Mouse (Mus musculus) forebrain, embryonic 10.5 days (tissue): ENCODE results near the gene March8. TPM values are rescaled to one million over a fixed set of nuclear protein-coding genes. Genes with fewer than 3 reads are reported as not detected.

Source experiments
- DNase-seq: peaks from one replicate; pipeline ENCODE4 v3.0.0-alpha.2; 2017; ENCODE audit warnings: low spot score; ENCODE audit errors: extremely low spot score
- H3K27ac ChIP-seq: fragments of 300-500 bp; sonication (generic); 2 replicates; pipeline ENCODE4 v1.5.1; 2016; ENCODE audit warnings: mild to moderate bottlenecking
- H3K27me3 ChIP-seq: fragments of 300-500 bp; sonication (generic); 2 replicates; pipeline ENCODE4 v1.6.1; 2016; ENCODE audit warnings: mild to moderate bottlenecking; ENCODE audit not compliant: poor library complexity, severe bottlenecking
- H3K36me3 ChIP-seq: fragments of 300-500 bp; sonication (generic); replicated peaks from 2 replicates; pipeline ENCODE4 v1.6.1; 2016; ENCODE audit warnings: mild to moderate bottlenecking, moderate library complexity
- H3K4me1 ChIP-seq: fragments of 300-500 bp; sonication (generic); 2 replicates; pipeline ENCODE4 v1.6.1; 2016
- H3K4me3 ChIP-seq: fragments of 300-500 bp; sonication (generic); 2 replicates; pipeline ENCODE4 v1.5.1; 2016; ENCODE audit warnings: mild to moderate bottlenecking, moderate library complexity
- H3K9me3 ChIP-seq: fragments of 300-500 bp; sonication (generic); 2 replicates; pipeline ENCODE4 v1.6.1; 2016; ENCODE audit warnings: mild to moderate bottlenecking, moderate library complexity
- WGBS: fragments of 180-500 bp; shearing (Covaris S2); methylation state at CpG from one replicate; pipeline ENCODE4 v1.1.7; 2016; 5-methylcytosine and 5-hydroxymethylcytosine counted together
- polyA plus RNA-seq: library from polyadenylated mRNA; unstranded; fragments of >200 nt; fragmentation: Nextera tagmentation; extraction: Ambion mirVana; gene quantifications from 2 replicates; pipeline ENCODE4 v1.2.1, GENCODE M21; 2016

March8 gene
- 25.3 TPM in 2 replicates for polyA plus RNA-seq

DNA sequence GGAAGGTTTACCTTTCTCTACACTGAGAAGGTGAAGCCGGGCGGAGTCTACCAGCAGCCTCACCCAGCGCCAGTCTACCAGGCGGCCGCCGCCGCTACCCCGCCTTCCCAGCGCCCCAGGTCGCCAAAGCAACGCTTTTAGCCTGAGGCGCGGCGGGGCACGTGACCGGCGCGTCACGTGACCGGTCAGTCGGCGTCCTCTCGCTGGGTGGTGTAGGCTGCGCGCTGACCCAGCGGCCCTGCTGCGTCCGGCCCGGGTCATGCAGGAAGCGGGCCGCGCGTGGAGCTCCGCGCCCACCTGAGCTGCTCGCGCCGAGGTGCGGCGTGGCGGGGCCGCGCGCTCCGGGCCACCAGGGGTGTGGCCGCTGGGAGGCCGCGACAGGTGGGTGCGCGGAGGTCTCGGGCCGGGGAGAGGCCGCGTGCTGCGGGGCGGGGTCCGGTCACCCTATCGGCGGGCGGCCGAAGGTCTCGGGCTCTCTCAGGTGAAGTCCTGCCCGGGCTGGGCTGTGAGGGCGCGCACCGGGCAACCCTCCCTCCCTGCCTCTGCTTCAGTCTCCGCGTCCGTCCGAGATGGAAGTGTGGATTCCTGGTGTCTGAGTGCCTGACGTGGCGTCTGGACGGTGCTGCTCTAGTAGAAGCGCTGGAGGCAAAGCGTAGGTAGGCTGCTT is at the start of gene March8:
TSS of gene March8 (plus strand) at position 190 of the 667 bp plus-strand sequence.
- DNase-seq = peak; percentile 86
- peaks cover 13% of the 10 kb centered on the region for H3K4me1 ChIP-seq
- no peaks in the 10 kb centered on the region for H3K9me3 ChIP-seq
- H3K27me3 ChIP-seq = peaks cover 15% of the 10 kb centered on the region
- 0 out of 2 replicates have a peak, but pooled peaks cover 4% of the 10 kb centered on the region for H3K36me3 ChIP-seq
- peak within 1 kb of the TSS; percentile 92 for H3K27ac ChIP-seq
- peak within 1 kb of the TSS; percentile 95 for H3K4me3 ChIP-seq
- WGBS = under 1% methylated on average over 75 of the region's 75 CpGs

DNA sequence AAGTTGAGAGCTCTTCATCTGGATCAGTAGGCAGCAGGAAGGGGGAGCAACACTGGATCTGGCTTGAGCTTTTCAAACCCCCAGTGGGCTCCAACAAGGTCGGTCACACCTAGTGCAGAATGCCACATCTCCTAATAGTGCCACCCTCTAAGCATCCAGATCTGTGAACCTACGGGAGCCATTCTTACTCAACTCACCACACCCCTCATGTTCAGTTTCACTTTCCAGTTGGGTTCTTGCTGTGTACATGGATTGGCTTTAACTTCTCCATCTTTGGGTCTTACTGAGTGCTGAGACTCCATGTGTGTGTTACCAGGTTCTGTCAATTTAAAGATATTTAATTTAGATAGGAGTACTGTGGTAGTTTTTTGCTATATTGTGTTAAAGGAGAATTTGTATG is 26.4 kb upstream of the March8 start:
- no peak for DNase-seq
- no peak overlapping the region for H3K4me3 ChIP-seq
- 0 out of 2 replicates have a peak, but pooled peaks cover 4% of the 10 kb centered on the region for H3K4me1 ChIP-seq
- H3K9me3 ChIP-seq = no peaks in the 10 kb centered on the region
- WGBS = 98% methylated on average over 2 of the region's 2 CpGs
- no peak overlapping the region for H3K27ac ChIP-seq
- H3K27me3 ChIP-seq = no peaks in the 10 kb centered on the region
- H3K36me3 ChIP-seq = no peaks in the 10 kb centered on the region; the same call in 1 of the 2 replicates

DNA sequence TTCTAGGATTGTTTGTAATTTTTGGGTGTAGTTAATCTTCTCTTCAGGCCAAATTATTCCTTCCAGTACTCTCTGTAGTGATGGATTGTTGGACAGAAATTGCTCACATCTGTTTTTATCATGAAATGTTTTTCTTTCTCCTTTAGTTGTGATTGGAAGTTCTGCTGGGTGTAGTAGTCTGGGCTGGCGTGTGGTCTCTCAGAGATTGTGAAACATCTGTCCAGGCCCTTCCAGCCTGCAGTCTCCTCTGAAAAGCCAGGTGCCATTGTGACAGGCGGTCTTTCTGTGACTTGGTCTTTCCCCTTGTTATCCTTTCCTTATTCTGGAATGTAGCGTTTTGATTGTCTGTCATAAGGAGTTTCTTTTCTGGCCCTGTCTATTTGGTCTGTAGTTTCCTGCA is 18.6 kb upstream of the March8 start:
- 0 out of 2 replicates have a peak, but pooled peaks cover 4% of the 10 kb centered on the region for H3K4me1 ChIP-seq
- no peaks in the 10 kb centered on the region; the same call in 1 of the 2 replicates for H3K36me3 ChIP-seq
- H3K27me3 ChIP-seq = no peaks in the 10 kb centered on the region
- no peak for DNase-seq
- H3K4me3 ChIP-seq = no peak overlapping the region
- no peaks in the 10 kb centered on the region for H3K9me3 ChIP-seq
- no peak overlapping the region for H3K27ac ChIP-seq
- WGBS = 88% methylated on average over 3 of the region's 3 CpGs

DNA sequence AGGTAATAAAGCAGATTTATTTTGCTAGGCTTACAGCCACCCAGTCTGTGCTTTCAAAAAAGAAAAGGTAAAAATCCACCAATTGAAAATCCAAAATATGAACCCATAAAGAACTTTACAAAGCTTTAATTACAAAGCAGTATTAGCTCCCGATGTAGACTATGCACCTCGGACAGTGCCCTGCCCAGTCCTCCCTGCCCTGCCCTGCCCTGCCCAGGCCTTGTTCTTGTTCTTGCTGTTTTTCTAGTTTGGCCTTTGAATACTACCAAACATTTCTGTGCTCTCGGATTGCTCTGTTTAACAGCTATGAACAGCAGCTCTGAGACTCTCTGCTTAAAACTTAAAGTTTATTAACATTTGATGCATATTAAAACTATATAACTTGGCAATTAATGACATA is 11.2 kb upstream of the March8 start:
- 92% methylated on average over 3 of the region's 3 CpGs for WGBS
- no peaks in the 10 kb centered on the region for H3K36me3 ChIP-seq
- H3K27ac ChIP-seq = no peak overlapping the region

DNA sequence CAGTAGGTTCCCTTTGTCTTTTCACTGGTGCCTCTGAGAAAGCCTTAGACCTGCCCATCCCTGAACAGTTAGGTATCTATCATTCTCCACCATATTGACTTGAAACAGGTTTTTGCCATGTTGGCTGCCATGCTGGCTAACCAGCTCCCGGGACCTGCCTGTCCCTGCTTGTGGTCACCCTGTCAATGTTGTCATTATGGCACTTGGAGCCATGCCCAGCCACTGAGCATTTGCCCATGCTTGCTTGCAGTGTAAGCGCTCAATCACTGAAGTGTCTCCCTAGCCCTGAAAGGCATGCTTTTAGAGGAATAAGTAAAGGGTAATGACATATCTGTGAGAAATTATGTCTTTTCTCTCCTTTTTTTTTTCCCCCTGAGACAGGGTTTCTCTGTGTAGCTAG is 6.4 kb upstream of the March8 start:
- Histone ChIP-seq H3K27ac (no peak overlapping the region), H3K4me3 (no peak overlapping the region), H3K27me3 (peaks cover 7% of the 10 kb centered on the region), H3K9me3 (no peaks in the 10 kb centered on the region), H3K4me1 (no peaks in the 10 kb centered on the region), H3K36me3 (no peaks in the 10 kb centered on the region)
- DNase-seq = no peak
- 95% methylated on average over 2 of the region's 2 CpGs for WGBS

More for the DNA sequence above, 11.2 kb upstream of the March8 start:
- DNase-seq = no peak
- Histone ChIP-seq H3K9me3 (no peaks in the 10 kb centered on the region), H3K4me1 (no peaks in the 10 kb centered on the region), H3K27me3 (no peaks in the 10 kb centered on the region), H3K4me3 (no peak overlapping the region)

DNA sequence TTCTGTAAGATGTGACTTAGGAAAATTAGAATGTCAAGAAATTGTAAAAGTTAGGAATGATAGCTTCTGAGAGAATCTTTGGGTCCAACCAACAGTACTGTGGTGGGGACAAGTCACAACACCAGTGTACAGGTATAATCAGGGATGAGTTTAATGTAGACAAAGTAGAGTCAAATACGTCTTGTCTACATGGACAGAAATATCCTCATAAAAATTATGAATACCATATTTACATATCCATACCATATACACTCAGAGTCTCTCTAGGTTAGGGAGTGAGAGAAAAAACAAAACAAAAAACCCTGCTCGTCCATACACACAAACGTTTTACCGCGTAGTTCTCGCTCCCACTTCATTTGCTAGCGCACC is 374 bp upstream of the March8 start:
- WGBS = 3% methylated on average over 7 of the region's 7 CpGs
- Histone ChIP-seq H3K9me3 (no peaks in the 10 kb centered on the region), H3K27ac (peak overlapping the region; percentile 92), H3K36me3 (0 out of 2 replicates have a peak, but pooled peaks cover 4% of the 10 kb centered on the region), H3K4me1 (peaks cover 13% of the 10 kb centered on the region), H3K27me3 (peaks cover 15% of the 10 kb centered on the region), H3K4me3 (peak overlapping the region; percentile 95)
- no peak for DNase-seq

DNA sequence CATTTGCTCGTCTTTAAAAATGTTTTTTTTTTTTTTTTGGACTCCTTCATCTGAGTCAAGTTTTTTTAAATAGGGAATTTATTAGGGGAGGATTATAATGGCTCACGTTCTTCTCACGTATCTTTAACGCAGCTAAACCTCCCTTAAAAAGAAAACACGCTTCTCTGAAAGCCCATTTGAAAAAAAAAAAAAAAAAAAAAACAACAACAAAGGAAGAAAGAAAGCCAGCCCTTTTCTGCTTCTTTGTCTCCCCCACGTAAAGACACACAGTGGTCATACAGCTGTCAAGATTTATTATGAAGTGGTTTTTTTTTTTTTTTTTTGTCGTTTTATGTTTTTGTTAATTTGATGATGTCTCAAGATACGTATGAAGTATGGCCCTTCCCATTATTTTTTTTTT is 696 bp downstream of the March8 start:
- Histone ChIP-seq H3K4me3 (peak overlapping the region; percentile 95), H3K36me3 (0 out of 2 replicates have a peak, but pooled peaks cover 4% of the 10 kb centered on the region), H3K9me3 (no peaks in the 10 kb centered on the region), H3K27me3 (peaks cover 15% of the 10 kb centered on the region), H3K27ac (peak overlapping the region; percentile 92), H3K4me1 (peaks cover 13% of the 10 kb centered on the region)
- DNase-seq = no peak
- WGBS = 11% methylated on average over 8 of the region's 8 CpGs

DNA sequence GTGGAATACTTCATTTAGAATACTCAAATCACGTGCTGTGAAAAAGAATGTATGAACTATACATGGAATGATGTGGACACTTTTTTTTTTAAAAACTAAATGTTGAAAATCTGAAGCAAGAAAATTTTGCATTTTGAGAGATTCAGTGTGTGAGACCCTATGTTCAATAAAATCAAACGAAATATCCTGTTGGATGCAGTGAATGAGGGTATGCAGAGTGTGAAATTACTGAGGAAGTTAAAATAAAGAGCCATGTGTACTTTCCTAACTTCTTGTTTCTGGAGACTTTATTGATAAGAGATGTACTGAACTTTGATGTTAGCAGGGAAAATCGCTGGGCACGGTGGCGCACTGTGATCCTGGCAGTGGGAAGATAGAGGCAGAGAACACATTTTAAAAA is 1.3 kb downstream of the March8 start:
- whole genome bisulfite sequencing = 90% methylated on average over 5 of the region's 5 CpGs
- H3K4me3 ChIP-seq = peak overlapping the region; percentile 95; the same call in 1 of the 2 replicates

DNA sequence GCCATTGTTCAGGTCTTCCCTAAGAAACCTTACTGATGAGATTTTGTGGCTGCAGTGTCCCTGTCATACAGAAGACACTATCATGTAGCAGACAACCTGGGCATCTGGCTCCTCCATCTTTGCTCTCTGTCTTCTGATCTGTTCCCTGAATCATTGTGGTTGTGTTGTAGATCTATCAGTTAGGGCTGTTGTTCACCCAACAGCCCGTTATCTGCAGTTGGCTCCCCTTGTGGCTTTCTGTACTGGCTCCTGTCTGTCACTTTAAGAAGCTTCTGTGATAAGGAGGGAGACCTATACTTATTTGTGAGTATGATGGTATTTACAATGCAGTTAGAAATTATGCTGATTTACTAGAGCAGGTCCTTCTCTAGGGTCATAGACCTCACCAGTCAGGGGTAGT is 2.7 kb downstream of the March8 start:
- H3K4me3 ChIP-seq = no peak overlapping the region
- H3K4me1 ChIP-seq = peaks cover 13% of the 10 kb centered on the region
- H3K27me3 ChIP-seq = peaks cover 15% of the 10 kb centered on the region
- no peak for DNase-seq
- 0 out of 2 replicates have a peak, but pooled peaks cover 4% of the 10 kb centered on the region for H3K36me3 ChIP-seq
- 89% methylated on average over 1 of the region's 1 CpGs for WGBS
- H3K9me3 ChIP-seq = no peaks in the 10 kb centered on the region
- no peak overlapping the region for H3K27ac ChIP-seq

More for the DNA sequence above, 1.3 kb downstream of the March8 start:
- H3K9me3 ChIP-seq = no peaks in the 10 kb centered on the region
- DNase-seq = no peak
- H3K4me1 ChIP-seq = peaks cover 13% of the 10 kb centered on the region
- H3K27me3 ChIP-seq = peaks cover 15% of the 10 kb centered on the region
- H3K36me3 ChIP-seq = 0 out of 2 replicates have a peak, but pooled peaks cover 4% of the 10 kb centered on the region
- no peak overlapping the region for H3K27ac ChIP-seq

DNA sequence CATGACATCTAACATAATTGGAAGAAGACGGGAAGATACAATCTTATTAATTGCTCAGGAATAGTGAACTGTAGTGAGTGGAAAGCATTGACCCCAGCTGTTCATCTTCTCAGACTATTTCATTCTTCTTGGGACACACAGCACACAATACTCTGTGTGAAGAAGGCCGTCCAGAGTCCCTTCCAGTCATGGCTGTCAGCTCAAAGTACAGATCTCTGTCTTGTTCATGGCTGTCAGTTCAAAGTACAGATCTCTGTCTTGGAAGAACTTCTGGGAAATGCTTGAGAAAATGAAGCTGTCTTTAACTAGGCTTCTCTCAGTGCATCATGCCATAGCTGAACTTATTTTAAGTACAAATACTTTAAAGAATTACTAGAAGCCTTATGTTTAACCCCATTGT is 10.1 kb downstream of the March8 start:
- 89% methylated on average over 2 of the region's 2 CpGs for WGBS
- Histone ChIP-seq H3K4me3 (no peak overlapping the region), H3K36me3 (no peaks in the 10 kb centered on the region), H3K9me3 (no peaks in the 10 kb centered on the region), H3K27ac (no peak overlapping the region), H3K4me1 (no peaks in the 10 kb centered on the region), H3K27me3 (no peaks in the 10 kb centered on the region)
- no peak for DNase-seq

DNA sequence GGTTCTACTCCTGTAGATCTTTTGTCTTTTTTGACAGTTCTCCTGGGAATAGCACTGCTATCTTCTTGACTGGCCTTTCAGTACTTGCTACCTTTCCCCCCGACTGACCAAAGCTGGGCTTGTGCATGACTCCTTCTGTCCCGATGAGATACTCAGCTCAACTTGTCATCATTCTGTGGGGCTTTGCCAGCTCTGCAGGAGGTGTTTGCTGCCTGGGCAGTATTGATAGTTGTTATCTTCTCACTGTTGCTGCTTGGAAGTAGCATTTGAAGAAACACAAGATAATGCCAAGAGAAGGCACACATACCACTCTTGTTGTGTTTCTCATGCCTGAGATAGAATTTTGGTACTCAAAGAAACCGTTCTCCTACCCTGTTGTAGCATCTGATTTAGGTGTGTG is 12.2 kb downstream of the March8 start:
- WGBS = 85% methylated on average over 3 of the region's 3 CpGs

DNA sequence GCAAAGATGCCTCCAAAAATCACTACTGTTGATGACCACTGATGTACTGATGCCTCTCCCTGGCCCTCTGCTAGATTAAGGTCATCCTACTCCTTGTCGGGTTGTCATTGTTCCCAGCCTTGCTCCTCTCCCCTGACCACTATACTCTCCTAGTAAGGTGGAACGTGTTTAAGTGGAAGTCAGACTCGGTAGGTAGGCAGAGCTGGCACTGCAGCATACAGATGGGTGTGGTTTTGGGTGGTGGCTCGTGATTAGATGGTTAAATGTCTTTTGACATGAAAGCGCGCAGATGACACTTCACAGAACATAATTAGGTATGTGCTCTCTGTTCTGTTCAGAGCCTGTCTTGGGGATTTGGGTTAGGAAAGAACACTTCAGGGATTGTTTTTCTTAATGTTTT is 12.8 kb downstream of the March8 start:
- no peaks in the 10 kb centered on the region for H3K4me1 ChIP-seq
- no peak for DNase-seq
- H3K27ac ChIP-seq = no peak overlapping the region
- H3K36me3 ChIP-seq = no peaks in the 10 kb centered on the region
- WGBS = 80% methylated on average over 6 of the region's 6 CpGs
- no peaks in the 10 kb centered on the region for H3K27me3 ChIP-seq
- H3K9me3 ChIP-seq = no peaks in the 10 kb centered on the region
- H3K4me3 ChIP-seq = no peak overlapping the region

More for the DNA sequence above, 12.2 kb downstream of the March8 start:
- Histone ChIP-seq H3K36me3 (no peaks in the 10 kb centered on the region), H3K27ac (no peak overlapping the region), H3K27me3 (no peaks in the 10 kb centered on the region), H3K4me1 (no peaks in the 10 kb centered on the region), H3K9me3 (no peaks in the 10 kb centered on the region), H3K4me3 (no peak overlapping the region)
- DNase-seq = no peak

DNA sequence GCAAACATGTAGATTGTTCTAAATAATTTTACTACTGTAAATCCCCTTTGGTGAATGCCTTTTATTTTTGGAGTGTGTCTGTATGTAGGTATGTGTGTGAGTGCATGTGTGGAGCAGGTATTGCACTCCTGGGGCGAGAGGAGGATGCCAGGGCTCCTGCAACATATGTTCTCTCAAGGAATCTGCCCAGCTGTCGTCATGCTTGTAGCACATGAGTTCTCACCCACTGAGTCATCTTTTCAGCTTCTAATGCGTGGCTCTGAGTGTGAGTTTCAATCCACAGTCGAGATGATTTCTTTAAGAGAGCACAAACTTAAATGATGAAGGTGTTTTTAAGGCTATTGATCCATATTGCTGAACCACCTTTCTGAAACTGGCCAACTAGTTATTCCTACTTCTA is 13.7 kb downstream of the March8 start:
- Histone ChIP-seq H3K27me3 (no peaks in the 10 kb centered on the region), H3K4me3 (no peak overlapping the region), H3K27ac (no peak overlapping the region), H3K36me3 (no peaks in the 10 kb centered on the region), H3K9me3 (no peaks in the 10 kb centered on the region), H3K4me1 (no peaks in the 10 kb centered on the region)
- 86% methylated on average over 4 of the region's 4 CpGs for WGBS
- no peak for DNase-seq
